Mouse (Mus musculus): ENCODE measurements at regions not wholly inside any gene's neighbourhood (a gene's known extent, or its start where the extent isn't known, plus 50 kb on each side); places are given as distances from the start of the nearest gene placed in this dataset.
A peak's percentile ranks its signal among the peaks of the same experiment; 100 is the strongest.

DNA sequence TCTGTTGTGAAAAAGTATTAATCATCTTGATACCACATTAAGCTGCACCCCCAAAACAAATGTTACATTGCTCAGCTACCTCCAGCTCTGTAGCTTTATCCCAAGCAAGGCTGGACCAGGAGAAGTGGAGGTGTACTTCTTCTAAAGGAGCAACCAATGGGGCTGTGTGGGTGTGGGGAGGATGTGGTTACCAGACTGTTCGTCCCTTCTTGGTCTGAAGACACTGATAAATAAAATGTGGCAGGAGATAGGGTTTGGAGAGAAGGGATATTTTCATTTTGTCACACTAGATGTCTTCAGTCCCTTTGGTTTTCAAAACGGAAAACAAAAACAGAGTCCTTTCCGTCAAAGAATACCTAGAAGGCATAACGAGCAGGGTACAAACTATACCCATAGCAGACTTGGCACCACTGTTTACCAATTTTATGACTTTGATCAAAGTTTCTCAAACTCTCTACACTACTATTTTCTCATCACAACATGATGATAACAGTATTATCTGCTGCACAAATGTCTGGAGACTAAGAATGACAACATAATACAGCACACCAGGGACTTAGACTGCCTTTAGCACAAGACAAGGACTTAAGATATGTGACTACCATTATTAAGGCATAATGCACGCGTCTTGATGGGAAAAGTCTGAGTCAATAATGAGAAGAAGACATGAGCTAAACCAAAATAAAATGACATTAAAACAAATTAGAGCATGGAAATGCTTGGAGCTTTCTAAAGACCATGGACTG is 253.4 kb upstream of the Rag2 start:
- DNase-seq (ENCODE audit: low read depth) = no peak

DNA sequence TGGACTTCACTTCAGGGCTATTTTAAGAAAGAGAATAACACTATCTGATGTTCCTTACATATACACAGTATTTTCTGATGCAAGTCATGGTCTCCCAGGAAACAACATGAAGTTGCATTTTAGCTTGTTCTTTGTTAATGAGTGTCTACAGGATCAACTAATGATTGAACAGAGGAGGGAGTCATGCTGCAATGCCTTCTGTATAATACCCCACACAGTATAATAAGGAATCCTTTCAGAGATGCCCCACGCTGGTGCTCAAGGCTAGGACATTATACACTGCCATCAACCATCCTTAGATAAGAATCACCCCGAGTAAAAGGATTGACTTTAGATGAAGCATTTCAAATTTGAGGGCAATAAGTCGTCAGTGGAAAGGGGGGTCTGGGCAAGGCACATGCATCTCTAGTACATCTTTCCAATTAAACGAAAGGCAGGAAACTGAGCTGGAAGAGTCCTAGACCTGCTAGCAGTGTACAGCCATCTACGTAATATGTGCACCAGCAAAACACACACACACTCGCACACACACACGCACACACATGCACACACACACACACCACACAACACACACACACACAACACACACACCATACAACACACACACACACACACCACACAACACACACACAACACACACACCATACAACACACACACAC is 252.6 kb upstream of the Rag2 start:
- DNase-seq (ENCODE audit: low read depth) = no peak

DNA sequence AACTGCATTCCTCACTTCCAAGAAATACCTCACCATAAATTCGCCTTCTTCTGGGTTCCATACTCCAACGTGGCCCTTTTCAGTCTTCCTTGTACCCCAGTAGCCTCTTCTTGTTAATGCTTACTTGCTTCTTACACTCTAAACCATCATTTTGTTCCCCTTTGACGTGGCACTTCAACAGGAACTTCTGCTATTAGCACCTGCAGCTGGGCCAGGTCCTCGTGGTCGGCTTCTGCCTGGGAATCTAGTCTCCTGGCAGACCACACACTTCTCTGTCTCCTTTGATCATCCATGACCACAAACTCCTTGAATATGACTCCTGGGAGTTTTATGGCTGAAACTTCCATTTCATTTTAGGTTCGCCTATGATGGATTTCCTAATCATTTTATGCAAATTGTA is 243.9 kb upstream of the Rag2 start:
- DNase-seq (ENCODE audit: low read depth) = no peak

DNA sequence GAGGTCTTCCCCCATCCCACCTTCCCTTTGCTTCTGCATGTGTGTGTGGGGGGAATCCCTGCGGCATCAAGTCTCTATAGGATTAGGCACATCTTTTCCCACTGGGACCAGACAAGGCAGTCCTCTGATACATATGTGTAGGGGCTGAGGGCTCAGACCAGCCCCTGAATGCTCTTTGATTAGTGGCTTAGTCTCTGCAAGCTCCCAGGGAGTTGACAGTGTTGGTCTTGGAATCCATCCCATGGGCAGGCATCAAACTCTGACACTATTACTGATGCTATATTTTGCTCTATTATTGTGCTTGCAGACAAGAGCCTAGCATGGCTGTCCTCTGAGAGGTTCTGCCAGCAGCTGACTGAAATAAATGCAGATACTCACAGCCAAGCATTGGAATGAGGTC is 209.5 kb upstream of the Rag2 start:
- no peak for DNase-seq (ENCODE audit: low read depth)

DNA sequence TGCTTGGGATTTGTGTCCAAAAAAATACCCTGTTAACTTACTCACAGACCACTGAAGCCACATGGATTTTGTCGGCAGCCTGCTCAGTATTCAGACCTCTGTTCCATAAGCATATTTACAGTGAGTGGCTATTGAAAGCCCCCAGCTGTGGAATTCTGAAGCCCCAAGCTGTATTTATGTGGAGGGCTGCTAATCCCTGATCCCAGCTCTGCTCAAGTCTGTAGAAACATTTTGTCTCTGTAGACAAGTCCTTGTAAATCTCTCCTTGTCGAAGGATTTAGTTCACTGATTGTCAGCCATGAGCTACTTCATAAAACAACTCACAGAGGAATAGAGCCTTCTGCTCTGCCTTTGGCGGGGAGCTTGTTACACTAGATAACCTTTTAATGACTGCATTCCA is 207.8 kb upstream of the Rag2 start:
- no peak for DNase-seq (ENCODE audit: low read depth)

DNA sequence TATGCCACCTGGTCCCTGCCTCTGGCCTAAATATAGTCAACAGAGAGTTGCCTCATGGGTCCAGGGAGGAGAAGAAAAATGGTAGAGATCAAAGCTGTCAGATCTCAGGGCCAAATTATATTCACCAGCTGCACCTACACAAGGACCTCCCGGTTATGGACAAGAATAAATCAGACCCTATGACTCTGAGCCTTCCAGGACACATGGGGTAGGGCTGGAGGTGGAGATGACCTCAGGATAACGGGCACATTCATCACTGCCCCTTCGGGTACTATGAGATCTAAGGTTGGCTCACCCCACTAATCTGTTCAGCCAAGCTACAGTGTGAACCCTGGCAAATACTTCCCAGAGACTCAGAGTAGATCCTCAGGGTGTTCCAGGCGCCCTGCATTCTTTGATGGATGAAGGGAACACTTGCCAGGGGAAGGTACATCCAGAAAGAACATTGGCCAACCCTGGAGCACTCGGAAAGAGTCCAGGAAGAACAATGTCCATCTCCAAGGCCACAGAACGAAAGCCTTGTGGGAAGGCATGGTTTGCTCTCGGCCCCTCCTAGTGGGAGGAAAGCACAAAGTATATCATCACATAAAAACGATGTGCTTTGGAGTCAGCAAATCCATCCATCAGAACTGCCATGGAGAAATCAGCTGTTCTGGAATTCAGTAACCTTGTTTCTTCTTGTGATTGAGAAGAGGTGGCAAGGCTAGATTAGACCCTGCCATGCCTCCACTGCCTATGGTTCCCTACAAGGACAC is 191.2 kb upstream of the Rag2 start:
- DNase-seq (ENCODE audit: low read depth) = no peak

DNA sequence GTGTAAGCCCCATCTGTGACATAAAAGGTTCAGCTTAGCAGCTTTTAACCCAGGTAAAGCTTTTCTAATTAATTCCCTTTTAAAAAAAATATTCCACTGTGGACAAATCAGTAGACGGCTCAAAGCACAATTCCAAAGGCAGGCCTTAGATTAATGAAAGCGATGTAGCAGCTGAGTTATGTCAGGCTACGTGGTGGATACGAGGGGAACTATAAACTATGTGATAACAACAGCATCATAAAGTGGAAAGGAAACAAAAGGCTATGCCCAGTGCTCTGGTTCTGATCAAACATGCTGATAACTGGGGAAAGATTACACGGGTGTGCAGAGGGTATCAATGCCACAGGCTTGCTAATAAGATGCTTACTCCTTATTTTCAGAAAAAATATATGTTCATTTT is 184.3 kb upstream of the Rag2 start:
- no peak for DNase-seq (ENCODE audit: low read depth)

DNA sequence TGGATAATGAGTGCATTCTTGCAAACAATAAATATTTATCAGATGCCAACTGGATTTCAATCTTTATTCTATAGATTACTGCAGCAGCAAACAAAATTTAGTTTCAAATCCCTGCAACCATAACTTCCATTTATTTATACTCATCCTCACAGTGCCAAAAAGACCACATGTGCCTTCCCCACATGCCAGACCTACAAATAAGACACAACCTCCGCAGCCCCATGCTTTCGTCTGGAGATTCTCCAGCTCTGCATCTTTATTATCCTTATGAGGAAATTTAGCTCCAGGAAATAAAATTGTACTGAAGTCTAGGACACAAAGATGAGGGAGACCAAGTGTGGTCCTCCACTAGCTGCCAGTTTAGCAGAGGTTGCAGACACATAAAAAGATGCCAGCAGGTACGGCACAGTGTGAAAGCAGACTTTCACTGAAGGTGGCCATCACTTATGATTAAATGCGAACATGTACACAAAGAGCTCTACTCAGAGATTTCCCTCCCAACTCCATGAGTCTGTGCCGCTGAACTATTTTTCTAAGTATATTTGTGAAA is 183.4 kb upstream of the Rag2 start:
- DNase-seq (ENCODE audit: low read depth) = no peak

DNA sequence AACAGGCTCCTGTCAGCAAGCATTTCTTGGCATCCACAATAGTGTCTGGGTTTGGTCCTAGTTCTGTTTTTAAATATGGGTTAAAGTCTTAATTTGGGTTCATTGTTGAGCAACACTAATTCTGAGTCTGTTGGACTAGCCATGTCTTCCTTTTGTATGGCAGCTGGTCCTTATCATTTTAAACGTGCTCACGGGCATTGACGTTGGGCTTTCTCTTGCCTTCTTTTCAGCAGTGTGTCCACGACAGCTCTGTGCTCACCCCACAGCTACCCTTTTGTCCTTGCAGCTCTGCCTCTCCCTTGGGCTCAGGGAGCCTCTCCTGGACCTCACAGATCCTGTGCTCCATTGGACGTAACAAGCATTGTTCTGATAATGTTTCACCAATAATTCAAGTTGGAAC is 168.9 kb upstream of the Rag2 start:
- DNase-seq (ENCODE audit: low read depth) = no peak

DNA sequence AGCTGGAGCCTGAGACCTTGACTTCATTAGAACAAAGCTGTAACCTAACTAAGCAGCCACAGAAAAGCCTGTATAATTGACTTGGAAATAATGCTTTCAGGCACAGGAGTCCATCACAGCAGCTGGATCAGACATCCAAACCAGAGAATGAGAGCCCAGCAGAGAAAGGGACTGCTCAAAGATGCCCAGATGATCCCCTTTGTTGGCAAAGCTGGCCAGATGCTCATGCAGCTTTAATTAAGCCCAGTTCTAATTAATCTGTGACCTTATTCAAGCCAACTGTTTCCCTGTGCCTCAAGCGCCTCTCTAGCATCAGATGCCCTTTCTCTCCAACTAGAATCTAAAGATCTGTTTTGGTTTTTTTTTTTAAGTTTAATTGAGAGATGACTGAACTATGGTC is 165.6 kb upstream of the Rag2 start:
- no peak for DNase-seq (ENCODE audit: low read depth)

DNA sequence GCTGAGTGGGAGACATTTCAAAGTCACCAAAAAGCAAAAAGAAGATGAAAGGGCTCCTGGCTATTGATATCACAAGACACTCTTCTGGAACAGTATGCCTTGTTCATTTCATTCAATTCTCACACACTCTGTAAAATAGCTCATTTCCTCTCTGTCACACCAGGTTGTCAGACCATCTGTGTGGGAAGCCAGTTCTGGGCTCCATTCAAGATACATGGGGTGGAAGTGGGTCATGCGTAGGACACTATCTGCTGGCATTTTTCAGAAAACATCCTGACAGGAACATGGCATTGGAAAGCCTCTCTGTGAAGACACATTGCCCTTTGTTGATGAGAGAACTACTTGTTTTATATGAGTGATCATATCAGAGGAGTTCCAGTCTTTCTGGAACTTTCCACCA is 162.1 kb upstream of the Rag2 start:
- DNase-seq (ENCODE audit: low read depth) = no peak

DNA sequence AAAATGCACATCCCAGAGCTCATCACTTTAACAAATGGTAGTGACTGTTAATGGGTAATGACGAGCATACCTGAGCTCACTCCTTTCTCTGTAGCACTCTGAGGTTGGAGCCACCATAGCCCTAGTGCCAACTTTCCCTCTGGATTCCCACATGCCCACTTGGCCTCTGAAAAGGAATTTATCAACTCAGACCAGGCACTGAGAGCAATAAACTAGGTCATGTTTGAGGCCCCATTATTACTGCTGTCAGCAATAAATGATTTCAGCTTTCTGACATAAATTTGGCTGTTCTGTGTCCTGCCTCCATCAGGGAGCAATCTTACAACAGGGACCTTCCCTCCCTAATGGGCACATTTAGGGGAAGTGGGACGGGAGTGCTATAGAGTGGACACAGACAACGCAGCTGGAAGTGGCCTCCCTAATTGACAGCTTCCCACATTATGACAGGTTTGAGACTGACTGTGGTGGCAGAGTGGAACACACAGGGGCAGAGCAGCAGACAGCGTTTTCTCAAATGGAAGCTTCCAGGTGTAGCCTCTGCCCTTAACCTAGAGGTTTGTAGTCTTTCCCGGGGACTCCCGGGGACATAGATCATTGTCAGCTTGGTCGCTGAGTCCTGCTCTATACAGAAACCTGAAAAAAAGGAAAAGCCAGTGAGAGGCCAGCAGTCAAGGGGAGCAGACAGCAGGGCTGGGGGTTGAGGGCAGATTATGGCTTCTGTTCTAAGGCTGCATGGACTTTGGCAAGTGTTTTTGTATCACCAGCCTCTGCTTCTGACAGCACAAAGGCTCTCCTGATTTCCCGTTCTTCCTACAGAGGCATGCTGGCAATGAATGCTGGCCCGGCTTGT is 160.0 kb upstream of the Rag2 start:
- DNase-seq (ENCODE audit: low read depth) = no peak

DNA sequence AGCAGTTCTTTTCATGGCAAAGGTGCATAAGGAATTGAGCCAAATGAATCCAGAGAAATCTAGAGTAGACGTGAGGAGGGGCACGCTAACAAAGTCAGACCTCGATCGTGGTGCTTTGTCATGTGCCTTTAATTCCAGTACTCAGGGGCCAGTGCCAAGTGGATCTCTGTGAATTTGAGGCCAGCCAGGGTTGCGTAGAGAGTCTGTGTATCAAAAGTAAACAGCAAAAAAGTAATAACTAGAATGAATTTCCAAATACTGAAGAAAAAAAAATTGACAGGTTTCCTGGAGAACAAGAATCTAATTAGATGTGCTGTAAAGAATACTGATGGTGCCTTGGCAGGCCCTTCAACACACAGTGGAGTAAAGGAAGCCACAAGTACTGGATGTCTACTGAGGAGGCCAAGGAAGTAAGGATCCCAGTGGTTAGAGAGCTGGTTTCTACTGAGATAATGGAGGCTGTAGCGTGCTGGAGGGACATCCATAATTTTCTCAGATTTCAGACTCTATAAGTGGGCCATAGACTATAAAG is 153.9 kb upstream of the Rag2 start:
- no peak for DNase-seq (ENCODE audit: low read depth)

DNA sequence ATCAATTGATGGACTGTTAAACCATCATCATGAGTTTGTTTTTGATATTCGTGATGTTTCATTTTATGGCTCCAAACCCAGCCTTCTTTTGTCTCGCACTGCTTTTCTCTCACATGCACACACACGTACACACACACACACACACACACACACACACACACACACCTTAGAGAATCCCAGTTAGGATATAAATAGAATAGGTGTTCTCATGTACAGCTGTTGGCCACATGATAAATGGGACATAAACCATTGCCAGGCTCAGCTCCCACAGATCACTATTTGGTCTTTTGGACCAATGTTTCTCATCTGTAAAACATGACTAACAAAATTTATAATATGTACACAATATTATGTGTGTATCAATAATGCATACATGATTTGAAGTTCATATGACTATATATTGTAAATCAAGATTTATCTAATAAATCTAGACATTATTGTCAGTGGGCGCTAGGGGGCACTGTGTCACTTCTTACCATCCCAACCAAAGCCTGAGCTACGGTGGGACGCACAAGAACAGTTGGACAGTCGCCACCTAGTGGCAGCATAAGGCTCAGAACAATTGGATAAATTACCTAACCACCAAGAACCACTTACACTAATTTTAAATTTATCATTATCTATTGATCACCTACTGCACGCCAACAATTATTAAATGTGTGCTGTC is 151.9 kb upstream of the Rag2 start:
- peak; percentile 90 for DNase-seq (ENCODE audit: low read depth)

DNA sequence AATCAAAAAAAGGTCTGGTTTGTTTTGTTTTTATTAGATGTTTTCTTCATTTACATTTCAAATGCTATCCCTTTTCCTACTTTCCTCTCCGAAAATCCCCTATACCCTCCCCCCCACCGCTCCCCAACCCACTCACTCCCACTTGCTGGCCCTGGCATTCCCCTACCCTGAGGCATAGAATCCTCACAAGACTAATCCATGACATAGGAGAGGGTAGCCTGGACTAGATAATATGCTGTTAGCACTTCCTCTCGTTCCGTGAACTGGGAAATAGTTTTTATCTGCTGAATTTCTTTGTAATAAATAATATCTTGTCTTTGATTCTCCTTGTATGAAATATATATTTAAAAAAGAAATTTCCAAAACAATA is 151.4 kb upstream of the Rag2 start:
- DNase-seq (ENCODE audit: low read depth) = no peak

DNA sequence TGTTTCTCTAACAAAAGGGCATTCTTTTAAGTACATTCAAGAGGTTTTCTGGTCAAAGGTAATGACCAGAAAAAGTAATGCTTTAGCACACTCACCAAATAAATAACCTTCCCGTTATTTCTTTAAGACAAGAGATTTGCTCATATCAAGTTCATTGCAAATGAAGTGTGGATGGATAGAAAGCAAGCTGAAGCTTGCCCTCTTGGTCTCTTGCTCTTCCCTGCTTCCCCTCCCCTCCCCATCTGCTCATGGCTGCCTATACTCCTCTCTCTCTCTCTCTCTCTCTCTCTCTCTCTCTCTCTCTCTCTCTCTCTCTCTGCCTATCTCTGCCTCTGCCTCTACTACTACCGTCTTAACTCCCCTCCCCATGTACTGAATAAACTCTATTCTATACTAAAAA is 147.7 kb upstream of the Rag2 start:
- DNase-seq (ENCODE audit: low read depth) = no peak

DNA sequence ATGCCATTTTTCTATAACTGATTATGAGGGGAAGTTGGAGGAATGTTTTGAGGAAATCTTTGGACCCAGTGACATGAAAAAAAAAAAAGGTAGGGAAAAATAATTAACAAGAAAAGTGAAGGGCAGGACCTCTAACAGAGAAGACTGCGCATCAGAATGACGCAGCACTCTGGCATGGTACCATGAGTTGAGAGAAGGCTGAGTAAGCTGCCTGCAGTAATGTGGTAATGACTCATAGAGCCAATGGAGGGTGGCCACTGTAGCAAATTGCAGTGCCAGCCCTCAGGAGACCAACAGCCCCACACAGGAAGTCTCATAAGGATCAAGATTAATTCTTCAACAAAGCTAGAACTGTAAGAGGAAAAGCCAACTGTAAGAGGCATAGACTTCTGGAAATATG is 134.3 kb upstream of the Rag2 start:
- DNase-seq (ENCODE audit: low read depth) = peak; percentile 49

DNA sequence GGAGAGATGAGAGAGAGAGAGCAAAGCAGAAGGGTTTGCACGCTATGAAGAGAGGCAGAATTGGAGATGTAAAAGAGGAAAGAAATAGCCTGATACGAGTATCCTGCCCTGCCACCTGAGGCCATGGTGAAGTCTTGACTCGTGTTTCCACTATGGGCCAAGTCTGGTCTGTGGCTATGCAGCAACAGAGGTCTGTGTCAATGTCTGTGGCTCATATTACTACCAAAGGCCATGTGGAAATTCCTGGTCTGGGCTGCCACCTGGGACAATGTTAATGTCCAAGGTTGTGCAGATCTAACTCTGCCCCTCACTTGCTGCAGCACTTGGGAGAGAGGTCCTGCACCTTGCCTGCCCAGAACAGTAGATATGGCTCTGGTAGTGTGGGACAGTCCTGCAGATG is 132.8 kb upstream of the Rag2 start:
- DNase-seq (ENCODE audit: low read depth) = no peak

DNA sequence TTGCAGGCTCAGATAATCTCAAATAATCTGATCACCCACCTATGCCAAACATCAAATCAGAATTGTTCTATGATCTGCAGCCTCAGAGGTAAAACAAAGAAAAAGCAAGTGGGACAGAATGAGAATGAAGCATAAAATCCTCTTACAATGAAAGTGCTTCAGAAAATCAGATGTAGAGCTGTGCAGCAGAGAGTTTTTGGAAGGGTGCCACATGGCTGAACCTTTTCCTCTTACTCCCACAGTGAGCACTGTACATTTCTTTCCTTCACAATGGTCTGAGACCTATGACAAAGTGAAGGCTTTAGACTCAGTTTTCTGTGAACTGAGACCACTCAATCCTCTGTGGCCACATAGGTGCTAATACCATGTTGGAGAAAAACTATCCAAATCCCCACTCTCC is 116.4 kb upstream of the Rag2 start:
- DNase-seq (ENCODE audit: low read depth) = no peak

All from 416B (cell line).